Mouse (Mus musculus): ENCODE measurements at regions not wholly inside any gene's neighbourhood (a gene's known extent, or its start where the extent isn't known, plus 50 kb on each side); places are given as distances from the start of the nearest gene placed in this dataset.

DNA sequence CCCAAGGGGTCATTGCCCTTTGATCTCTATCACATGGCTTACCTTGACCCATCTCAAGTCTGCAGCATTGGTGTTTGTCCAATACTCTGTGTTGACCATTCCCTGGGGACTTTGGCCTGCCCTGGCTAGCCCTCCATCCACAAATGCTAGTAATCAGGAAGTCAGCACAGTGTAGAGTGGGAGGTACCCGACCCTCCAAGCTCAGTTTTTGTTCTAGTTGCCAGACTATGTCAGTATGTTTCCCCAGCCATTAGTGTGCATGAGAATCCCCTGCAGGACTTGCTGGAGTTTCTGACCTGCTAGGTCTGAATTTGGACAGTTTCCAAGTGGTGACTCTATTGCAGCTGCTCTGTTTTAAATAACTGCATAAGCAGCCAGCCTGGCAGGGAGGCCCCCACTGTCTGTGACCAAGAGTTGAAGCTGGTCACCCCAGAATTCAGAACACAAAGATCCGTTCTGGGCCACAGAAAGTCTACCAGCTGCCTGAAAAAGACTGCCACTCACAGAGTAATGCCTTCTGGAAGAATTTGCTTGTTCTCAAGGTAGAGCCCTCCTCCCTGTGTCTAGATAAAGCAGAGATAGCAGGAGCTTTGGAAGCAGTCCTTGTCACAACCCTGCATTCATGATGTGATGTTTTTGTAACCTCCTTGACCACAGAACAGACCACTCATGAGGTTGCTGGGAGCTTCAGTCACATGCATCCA is 118.0 kb upstream of the Slc22a23 start:
- no peak for TF ChIP-seq CTCF (IDR thresholded peaks at IDR 0.05; ENCODE audit: low read depth)
- ATAC-seq (ENCODE audit: insufficient read depth): peak; percentile 77

DNA sequence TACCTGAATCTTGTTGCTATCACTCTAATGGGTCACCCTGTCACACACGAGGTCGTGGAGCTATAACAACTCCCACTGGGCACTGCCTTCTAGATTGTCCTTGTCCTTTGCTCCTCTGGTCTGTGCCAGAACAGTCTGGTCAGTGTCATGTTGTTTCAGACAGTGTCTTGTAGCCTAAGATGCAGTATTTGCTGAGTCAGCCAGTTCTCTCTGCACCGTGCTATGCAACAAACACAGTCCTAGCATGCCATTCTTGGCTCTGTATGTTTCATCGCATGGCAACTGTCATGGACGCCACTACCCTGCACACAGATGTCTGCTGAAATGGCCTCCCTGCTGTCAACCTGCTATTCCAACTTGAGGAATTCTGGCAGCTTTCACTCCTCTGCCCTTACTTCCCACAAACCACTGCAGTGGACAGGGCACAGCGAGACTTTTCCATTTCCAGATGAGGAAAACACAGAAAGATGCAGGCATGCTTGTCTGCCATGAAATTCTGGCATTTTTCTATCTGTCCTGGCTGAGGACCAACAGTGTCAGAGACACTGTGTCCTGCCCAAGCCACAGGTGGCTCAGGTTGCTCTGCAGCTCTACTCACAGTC is 117.3 kb upstream of the Slc22a23 start:
- DNase-seq (peak; percentile 10), ATAC-seq (ENCODE audit: insufficient read depth) (peak; percentile 41; the same call in 1 of the 2 replicates)
- no peak overlapping the region for H3K27ac ChIP-seq (ENCODE audit: low read depth)
- no peak overlapping the region for H3K9ac ChIP-seq
- H3K27me3 ChIP-seq (ENCODE audit: insufficient read depth, low read length): no peaks in the 10 kb centered on the region
- 79% methylated on average over 6 of the region's 6 CpGs for WGBS
- no peak for TF ChIP-seq CTCF (IDR thresholded peaks at IDR 0.05; ENCODE audit: low read depth)
- no peaks in the 10 kb centered on the region for H3K36me3 ChIP-seq (ENCODE audit: insufficient read depth)
- H3K4me3 ChIP-seq (ENCODE audit: low read depth, low read length): no peak overlapping the region
- H3K4me2 ChIP-seq: no peak overlapping the region
- no peaks in the 10 kb centered on the region for H3K9me3 ChIP-seq (ENCODE audit: low read depth, low read length)
- peaks cover 13% of the 10 kb centered on the region for H3K4me1 ChIP-seq (ENCODE audit: insufficient read depth)

More for the DNA sequence above, 118.0 kb upstream of the Slc22a23 start:
- peaks cover 13% of the 10 kb centered on the region for H3K4me1 ChIP-seq (ENCODE audit: insufficient read depth)
- H3K9me3 ChIP-seq (ENCODE audit: low read depth, low read length): no peaks in the 10 kb centered on the region
- H3K27ac ChIP-seq (ENCODE audit: low read depth): no peak overlapping the region
- no peak overlapping the region for H3K4me3 ChIP-seq (ENCODE audit: low read depth, low read length)
- WGBS: 20% methylated on average over 2 of the region's 2 CpGs
- H3K27me3 ChIP-seq (ENCODE audit: insufficient read depth, low read length): no peaks in the 10 kb centered on the region
- peak; percentile 77 for DNase-seq
- H3K9ac ChIP-seq: no peak overlapping the region
- H3K36me3 ChIP-seq (ENCODE audit: insufficient read depth): no peaks in the 10 kb centered on the region
- no peak overlapping the region for H3K4me2 ChIP-seq

DNA sequence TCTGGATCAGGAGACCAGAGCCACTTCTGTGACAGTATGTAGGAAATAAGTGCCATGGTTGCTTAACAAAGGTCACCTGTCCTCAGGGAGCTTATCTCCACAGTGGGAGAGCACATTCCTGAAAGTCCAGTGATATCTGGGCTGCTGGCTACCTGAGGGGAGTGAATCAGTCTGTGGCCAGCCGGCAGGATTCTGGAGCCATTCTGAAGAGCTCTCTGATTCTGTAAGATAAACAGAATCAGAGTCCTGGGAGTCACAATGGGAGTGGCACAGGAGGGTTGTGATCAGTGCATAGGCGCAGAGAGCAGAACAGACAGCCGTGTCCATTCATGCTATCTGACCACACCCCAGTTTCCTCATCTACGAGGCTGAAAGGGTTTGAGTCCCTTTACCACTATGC is 116.0 kb upstream of the Slc22a23 start:
- Histone ChIP-seq H3K9me3 (ENCODE audit: low read depth, low read length) (no peaks in the 10 kb centered on the region), H3K36me3 (ENCODE audit: insufficient read depth) (no peaks in the 10 kb centered on the region), H3K27me3 (ENCODE audit: insufficient read depth, low read length) (no peaks in the 10 kb centered on the region), H3K9ac (no peak overlapping the region), H3K27ac (ENCODE audit: low read depth) (no peak overlapping the region), H3K4me2 (no peak overlapping the region), H3K4me1 (ENCODE audit: insufficient read depth) (peaks cover 13% of the 10 kb centered on the region), H3K4me3 (ENCODE audit: low read depth, low read length) (no peak overlapping the region)
- TF ChIP-seq CTCF (IDR thresholded peaks at IDR 0.05; ENCODE audit: low read depth): no peak
- ATAC-seq (ENCODE audit: insufficient read depth) (no peak), DNase-seq (peak; percentile 16)
- 33% methylated on average over 4 of the region's 4 CpGs for WGBS

DNA sequence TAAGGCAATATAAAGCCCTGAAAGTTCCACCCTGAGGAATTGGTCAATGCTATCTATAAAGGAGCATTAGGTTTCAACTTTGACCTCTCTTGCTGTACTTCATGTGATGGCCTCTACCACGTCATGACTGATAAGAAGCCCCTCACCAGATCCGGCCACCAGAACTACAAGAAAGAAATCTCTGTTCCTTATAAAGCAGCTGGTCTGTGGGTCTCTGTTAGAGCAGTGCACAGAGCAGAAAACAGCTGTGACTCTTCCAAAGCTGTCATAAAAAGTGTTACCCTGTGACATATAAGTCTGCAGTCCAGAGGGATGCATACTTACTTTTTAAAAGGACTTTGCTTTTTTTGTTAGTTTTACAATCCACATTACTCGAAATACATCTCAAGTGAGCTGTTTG is 111.1 kb upstream of the Slc22a23 start:
- H3K27ac ChIP-seq (ENCODE audit: low read depth): no peak overlapping the region
- H3K27me3 ChIP-seq (ENCODE audit: insufficient read depth, low read length): no peaks in the 10 kb centered on the region
- no peaks in the 10 kb centered on the region for H3K4me1 ChIP-seq (ENCODE audit: insufficient read depth)
- TF ChIP-seq CTCF (IDR thresholded peaks at IDR 0.05; ENCODE audit: low read depth): no peak
- H3K9ac ChIP-seq: no peak overlapping the region
- ATAC-seq (ENCODE audit: insufficient read depth): peak; percentile 89; the same call in 1 of the 2 replicates
- DNase-seq: peak; percentile 78
- 25% methylated on average over 3 of the region's 3 CpGs for WGBS
- no peak overlapping the region for H3K4me2 ChIP-seq
- H3K4me3 ChIP-seq (ENCODE audit: low read depth, low read length): no peak overlapping the region
- no peaks in the 10 kb centered on the region for H3K9me3 ChIP-seq (ENCODE audit: low read depth, low read length)
- H3K36me3 ChIP-seq (ENCODE audit: insufficient read depth): no peaks in the 10 kb centered on the region

DNA sequence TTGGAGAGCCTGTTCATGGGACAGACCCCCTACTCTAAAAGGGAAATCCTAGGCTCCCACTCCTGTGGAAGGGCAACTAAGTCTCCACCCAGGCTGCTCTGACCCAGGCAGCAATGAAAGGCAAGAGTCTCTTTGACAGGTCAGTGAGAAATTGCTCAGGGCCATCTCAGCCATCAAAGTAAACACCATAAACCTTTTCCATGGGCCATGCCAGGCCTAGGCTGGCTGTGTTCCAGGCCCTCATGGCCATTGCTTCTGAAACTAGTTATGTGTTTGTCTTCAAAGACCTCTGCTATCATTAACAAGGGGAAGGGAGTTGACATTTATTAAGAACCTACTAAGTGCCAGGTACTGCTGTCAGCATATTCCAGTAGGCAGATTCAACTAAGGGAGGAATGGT is 101.8 kb upstream of the Slc22a23 start:
- TF ChIP-seq CTCF (IDR thresholded peaks at IDR 0.05; ENCODE audit: low read depth): no peak
- Histone ChIP-seq H3K27me3 (ENCODE audit: insufficient read depth, low read length) (no peaks in the 10 kb centered on the region), H3K9me3 (ENCODE audit: low read depth, low read length) (no peaks in the 10 kb centered on the region), H3K4me3 (ENCODE audit: low read depth, low read length) (no peak overlapping the region), H3K36me3 (ENCODE audit: insufficient read depth) (no peaks in the 10 kb centered on the region), H3K4me1 (ENCODE audit: insufficient read depth) (no peaks in the 10 kb centered on the region), H3K9ac (no peak overlapping the region), H3K27ac (ENCODE audit: low read depth) (no peak overlapping the region), H3K4me2 (no peak overlapping the region)
- DNase-seq (peak; percentile 13), ATAC-seq (ENCODE audit: insufficient read depth) (no peak)

DNA sequence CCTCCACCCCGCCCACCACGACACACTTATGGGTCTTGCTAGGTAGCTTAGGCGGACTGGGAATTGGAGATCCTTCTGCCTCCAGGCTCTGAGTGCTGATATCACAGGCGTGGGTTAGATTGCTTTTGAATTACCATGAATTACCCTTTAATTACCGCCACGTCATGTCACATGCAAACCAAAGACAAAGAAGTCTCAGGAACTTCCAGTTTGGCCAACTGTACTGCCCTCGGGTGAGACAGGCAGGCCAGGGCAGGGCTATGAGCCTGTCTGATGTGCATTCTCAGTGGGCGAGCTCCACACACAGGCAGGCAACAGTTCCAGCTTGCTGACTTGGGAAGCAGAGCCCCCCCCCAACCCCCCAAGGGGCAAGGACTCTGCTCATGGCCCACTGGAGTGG is 101.3 kb upstream of the Slc22a23 start:
- no peaks in the 10 kb centered on the region for H3K9me3 ChIP-seq (ENCODE audit: low read depth, low read length)
- ATAC-seq (ENCODE audit: insufficient read depth): no peak

DNA sequence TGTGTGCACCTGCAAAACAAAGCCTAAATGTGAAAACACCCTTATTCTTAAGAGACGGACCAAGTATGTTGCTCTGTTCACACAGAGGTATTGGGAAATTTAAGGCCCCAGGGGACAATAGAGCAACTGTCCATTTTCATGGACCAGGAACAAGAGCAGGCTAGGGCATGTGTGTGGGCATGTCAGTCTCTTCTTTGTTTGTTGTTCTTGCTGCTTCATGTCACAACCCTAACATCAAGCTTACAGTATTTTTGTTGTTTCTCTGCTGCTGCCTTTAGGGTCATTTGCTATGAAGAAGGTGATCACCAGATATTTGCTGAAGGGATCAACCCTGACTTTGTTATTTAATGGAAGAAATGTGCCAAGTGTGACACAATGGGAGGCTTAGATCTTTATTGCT is 96.4 kb upstream of the Slc22a23 start:
- no peaks in the 10 kb centered on the region for H3K4me1 ChIP-seq (ENCODE audit: insufficient read depth)
- H3K9me3 ChIP-seq (ENCODE audit: low read depth, low read length): no peaks in the 10 kb centered on the region
- H3K36me3 ChIP-seq (ENCODE audit: insufficient read depth): no peaks in the 10 kb centered on the region
- 77% methylated on average over 1 of the region's 1 CpGs for WGBS
- no peak overlapping the region for H3K4me3 ChIP-seq (ENCODE audit: low read depth, low read length)
- ATAC-seq (ENCODE audit: insufficient read depth): no peak
- no peak overlapping the region for H3K9ac ChIP-seq
- no peak overlapping the region for H3K27ac ChIP-seq (ENCODE audit: low read depth)
- H3K27me3 ChIP-seq (ENCODE audit: insufficient read depth, low read length): no peaks in the 10 kb centered on the region
- no peak for DNase-seq
- H3K4me2 ChIP-seq: no peak overlapping the region
- no peak for TF ChIP-seq CTCF (IDR thresholded peaks at IDR 0.05; ENCODE audit: low read depth)

More for the DNA sequence above, 101.3 kb upstream of the Slc22a23 start:
- Histone ChIP-seq H3K4me3 (ENCODE audit: low read depth, low read length) (no peak overlapping the region), H3K9ac (no peak overlapping the region), H3K36me3 (ENCODE audit: insufficient read depth) (no peaks in the 10 kb centered on the region), H3K4me1 (ENCODE audit: insufficient read depth) (no peaks in the 10 kb centered on the region), H3K27me3 (ENCODE audit: insufficient read depth, low read length) (no peaks in the 10 kb centered on the region), H3K27ac (ENCODE audit: low read depth) (no peak overlapping the region), H3K4me2 (no peak overlapping the region)
- WGBS: 81% methylated on average over 8 of the region's 8 CpGs
- no peak for DNase-seq
- TF ChIP-seq CTCF (IDR thresholded peaks at IDR 0.05; ENCODE audit: low read depth): no peak

All from lung, embryonic 14.5 days (tissue).